Mouse (Mus musculus) neural tube, embryonic 11.5 days (tissue): ENCODE results near the gene Pnmal1. TPM values are rescaled to one million over a fixed set of nuclear protein-coding genes. Genes with fewer than 3 reads are reported as not detected.
A peak's percentile ranks its signal among the peaks of the same experiment; 100 is the strongest.

Experiments
- ATAC-seq: fragments of 200-750 bp; cut with Nextera tagmentation; 2 replicates; pipeline ENCODE4 v1.8.0; 2017; ENCODE audit warnings: moderate number of reproducible peaks, mild to moderate bottlenecking, moderate TSS enrichment, moderate library complexity; ENCODE audit not compliant: insufficient read depth, low FRiP score, low TSS enrichment
- DNase-seq: peaks from one replicate; pipeline ENCODE4 v3.0.0-alpha.2; 2015; ENCODE audit warnings: low spot score
- H3K27ac ChIP-seq: fragments of 300-500 bp; sonication (generic); 2 replicates; pipeline ENCODE4 v1.5.1; 2014; ENCODE audit warnings: low read depth, mild to moderate bottlenecking, low read length
- H3K27me3 ChIP-seq: fragments of 300-500 bp; sonication (generic); 2 replicates; pipeline ENCODE4 v1.6.1; 2014; ENCODE audit warnings: mild to moderate bottlenecking, low read length, mixed read lengths; ENCODE audit not compliant: control insufficient read depth, insufficient read depth
- H3K36me3 ChIP-seq: fragments of 300-500 bp; sonication (generic); 2 replicates; pipeline ENCODE4 v1.6.1; 2014; ENCODE audit warnings: mild to moderate bottlenecking, low read length, moderate library complexity, mixed read lengths; ENCODE audit not compliant: control insufficient read depth, insufficient read depth
- H3K4me1 ChIP-seq: fragments of 300-500 bp; sonication (generic); 2 replicates; pipeline ENCODE4 v1.6.1; 2014; ENCODE audit warnings: low read length, mixed read lengths; ENCODE audit not compliant: control insufficient read depth, insufficient read depth
- H3K4me2 ChIP-seq: fragments of 300-500 bp; sonication (generic); 2 replicates; pipeline ENCODE4 v1.6.1; 2014; ENCODE audit warnings: low read depth, mild to moderate bottlenecking, moderate library complexity
- H3K4me3 ChIP-seq: fragments of 300-500 bp; sonication (generic); 2 replicates; pipeline ENCODE4 v1.5.1; 2014; ENCODE audit warnings: low read depth, low read length
- H3K9ac ChIP-seq: fragments of 300-500 bp; sonication (generic); 2 replicates; pipeline ENCODE4 v1.6.1; 2014; ENCODE audit warnings: mild to moderate bottlenecking, low read length
- H3K9me3 ChIP-seq: fragments of 300-500 bp; sonication (generic); 2 replicates; pipeline ENCODE4 v1.6.1; 2016; ENCODE audit warnings: low read length; ENCODE audit not compliant: control insufficient read depth
- WGBS: fragments of 180-500 bp; shearing (Covaris S2); extraction: QIAGEN DNeasy Blood & Tissue Kit; methylation state at CpG from one replicate; pipeline ENCODE4 v1.1.7; 2014; 5-methylcytosine and 5-hydroxymethylcytosine counted together
- polyA plus RNA-seq: library from polyadenylated mRNA; unstranded; fragments of >200 nt; fragmentation: Nextera tagmentation; extraction: Ambion mirVana; gene quantifications from 2 replicates; pipeline ENCODE4 v1.2.1, GENCODE M21; 2014

The Pnmal1 gene
- polyA plus RNA-seq, 1 experiment from 2014 or later = 18.0 TPM

- H3K4me2 ChIP-seq = peak overlapping the region; percentile 47
- no peak overlapping the region for H3K27ac ChIP-seq
- H3K27me3 ChIP-seq = no peaks in the 10 kb centered on the region
- DNase-seq = peak; percentile 32
- H3K9me3 ChIP-seq = no peaks in the 10 kb centered on the region
- H3K36me3 ChIP-seq = no peaks in the 10 kb centered on the region
- peak overlapping the region; percentile 45 for H3K4me3 ChIP-seq
- 12% methylated on average over 20 of the region's 20 CpGs for WGBS
- H3K4me1 ChIP-seq = peaks cover 20% of the 10 kb centered on the region
- no peak for ATAC-seq
- peak overlapping the region; percentile 29 for H3K9ac ChIP-seq
These were observed 34.9 kb downstream of the Pnmal1 start for GRCm38 (mm10) chr7:16994400-16994799.

GRCm38 (mm10) chr7:16995345-16995744, 35.9 kb downstream of the Pnmal1 start:
- ATAC-seq (no peak), DNase-seq (no peak)
- Histone ChIP-seq H3K9ac (no peak overlapping the region), H3K27me3 (no peaks in the 10 kb centered on the region), H3K4me2 (peak overlapping the region; percentile 47), H3K27ac (no peak overlapping the region), H3K36me3 (no peaks in the 10 kb centered on the region), H3K4me3 (peak overlapping the region; percentile 45; the same call in 1 of the 2 replicates), H3K9me3 (no peaks in the 10 kb centered on the region), H3K4me1 (peaks cover 20% of the 10 kb centered on the region)
- WGBS = 90% methylated on average over 4 of the region's 4 CpGs

GRCm38 (mm10) chr7:16999233-16999632, 39.8 kb downstream of the Pnmal1 start:
- Histone ChIP-seq H3K9ac (no peak overlapping the region), H3K9me3 (no peaks in the 10 kb centered on the region), H3K36me3 (peaks cover 3% of the 10 kb centered on the region), H3K4me2 (no peak overlapping the region), H3K4me3 (no peak overlapping the region), H3K27me3 (no peaks in the 10 kb centered on the region), H3K27ac (no peak overlapping the region), H3K4me1 (peaks cover 12% of the 10 kb centered on the region; the same call in 1 of the 2 replicates)
- ATAC-seq (no peak), DNase-seq (no peak)
- WGBS = 71% methylated on average over 4 of the region's 4 CpGs

- Histone ChIP-seq H3K27me3 (no peaks in the 10 kb centered on the region), H3K4me2 (no peak overlapping the region), H3K9ac (no peak overlapping the region), H3K27ac (no peak overlapping the region), H3K9me3 (no peaks in the 10 kb centered on the region), H3K4me3 (no peak overlapping the region), H3K4me1 (peaks cover 10% of the 10 kb centered on the region; the same call in 1 of the 2 replicates), H3K36me3 (peaks cover 5% of the 10 kb centered on the region)
- ATAC-seq (no peak), DNase-seq (peak; percentile 86)
- WGBS = 20% methylated on average over 4 of the region's 4 CpGs
These were observed 40.2 kb downstream of the Pnmal1 start for GRCm38 (mm10) chr7:16999650-17000049.

GRCm38 (mm10) chr7:17002375-17003195, 43.1 kb downstream of the Pnmal1 start:
- no peaks in the 10 kb centered on the region for H3K9me3 ChIP-seq

GRCm38 (mm10) chr7:17003230-17003960, 43.9 kb downstream of the Pnmal1 start:
- no peak for ATAC-seq
- no peaks in the 10 kb centered on the region for H3K9me3 ChIP-seq
- H3K4me3 ChIP-seq = no peak overlapping the region
- no peak overlapping the region for H3K4me2 ChIP-seq
- H3K27ac ChIP-seq = no peak overlapping the region
- no peak for DNase-seq
- peaks cover 13% of the 10 kb centered on the region for H3K36me3 ChIP-seq
- H3K27me3 ChIP-seq = no peaks in the 10 kb centered on the region
- H3K9ac ChIP-seq = no peak overlapping the region
- no peaks in the 10 kb centered on the region for H3K4me1 ChIP-seq
- 72% methylated on average over 7 of the region's 7 CpGs for WGBS

More at GRCm38 (mm10) chr7:17002375-17003195, 43.1 kb downstream of the Pnmal1 start:
- ATAC-seq (peak; percentile 42), DNase-seq (peak; percentile 86)
- Histone ChIP-seq H3K4me1 (no peaks in the 10 kb centered on the region), H3K27ac (no peak overlapping the region), H3K36me3 (peaks cover 13% of the 10 kb centered on the region), H3K9ac (no peak overlapping the region), H3K4me3 (no peak overlapping the region), H3K4me2 (no peak overlapping the region), H3K27me3 (no peaks in the 10 kb centered on the region)
- 10% methylated on average over 7 of the region's 7 CpGs for WGBS

GRCm38 (mm10) chr7:17004716-17005115, 45.2 kb downstream of the Pnmal1 start:
- WGBS = 86% methylated on average over 7 of the region's 7 CpGs
- Histone ChIP-seq H3K9me3 (no peaks in the 10 kb centered on the region), H3K27ac (no peak overlapping the region), H3K27me3 (no peaks in the 10 kb centered on the region), H3K9ac (no peak overlapping the region), H3K4me3 (no peak overlapping the region), H3K36me3 (peaks cover 20% of the 10 kb centered on the region), H3K4me1 (no peaks in the 10 kb centered on the region), H3K4me2 (no peak overlapping the region)
- ATAC-seq = no peak
- no peak for DNase-seq

- H3K4me2 ChIP-seq = no peak overlapping the region
- DNase-seq (no peak), ATAC-seq (no peak)
- no peaks in the 10 kb centered on the region for H3K27me3 ChIP-seq
- no peak overlapping the region for H3K9ac ChIP-seq
- no peaks in the 10 kb centered on the region for H3K9me3 ChIP-seq
- no peak overlapping the region for H3K4me3 ChIP-seq
- H3K4me1 ChIP-seq = no peaks in the 10 kb centered on the region
- no peak overlapping the region for H3K27ac ChIP-seq
- WGBS = 84% methylated on average over 4 of the region's 4 CpGs
- H3K36me3 ChIP-seq = peaks cover 31% of the 10 kb centered on the region
These were observed 47.8 kb downstream of the Pnmal1 start for GRCm38 (mm10) chr7:17007300-17007699.
